Mouse (Mus musculus): ENCODE data around the gene Gba.

Gene Gba

DNA sequence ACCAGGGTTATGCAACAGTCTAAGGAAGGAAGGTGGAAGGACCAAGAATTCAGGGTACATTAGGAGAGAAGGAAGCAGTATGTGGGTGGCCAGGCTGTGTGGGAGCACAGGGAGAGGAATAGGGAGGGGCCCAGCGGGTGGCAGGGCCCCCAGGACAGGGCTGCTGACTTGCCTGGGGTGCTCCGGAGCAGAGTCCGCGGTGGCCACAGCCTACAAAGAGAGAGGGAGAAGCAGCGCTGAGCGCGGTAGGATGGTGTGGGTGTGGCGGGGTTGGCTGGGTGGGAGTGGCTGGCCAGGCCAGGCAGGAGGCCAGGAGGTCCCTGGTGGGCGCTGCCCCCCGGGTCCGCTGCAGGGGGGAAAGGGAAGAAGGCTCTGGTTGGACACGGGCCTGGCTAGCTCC is 35.8 kb downstream of the Gba start:
- in situ Hi-C loops (cut with MboI, MseI) = no loop called here

DNA sequence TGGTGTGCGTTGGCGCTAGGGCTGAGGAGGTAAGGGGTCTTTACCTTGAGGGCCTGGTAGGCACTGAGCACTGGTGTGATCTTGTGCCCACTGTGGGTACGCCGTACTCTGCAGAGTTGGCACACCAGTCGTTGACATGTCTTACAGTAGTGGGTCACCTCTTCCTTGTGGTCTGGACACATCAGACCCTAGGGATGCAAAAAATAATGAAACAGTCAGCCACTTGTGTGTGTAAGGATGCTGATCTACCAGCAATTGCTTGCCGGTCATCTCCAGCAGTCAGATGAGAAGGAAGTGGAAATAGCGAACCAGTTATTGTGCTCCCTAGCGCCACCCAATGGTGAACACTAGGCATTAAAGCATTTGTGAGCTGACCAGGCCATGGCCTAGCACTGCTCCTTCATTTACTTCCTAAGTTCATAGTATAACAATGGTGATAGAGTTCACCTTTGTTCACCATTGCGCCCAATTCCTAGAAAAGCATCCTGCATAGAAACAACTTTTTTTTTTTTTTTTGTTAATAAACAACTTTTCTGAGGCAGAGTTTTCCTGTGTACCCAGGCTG is 39.7 kb downstream of the Gba start:
- in situ Hi-C loops (cut with MboI, MseI) = no loop called here

DNA sequence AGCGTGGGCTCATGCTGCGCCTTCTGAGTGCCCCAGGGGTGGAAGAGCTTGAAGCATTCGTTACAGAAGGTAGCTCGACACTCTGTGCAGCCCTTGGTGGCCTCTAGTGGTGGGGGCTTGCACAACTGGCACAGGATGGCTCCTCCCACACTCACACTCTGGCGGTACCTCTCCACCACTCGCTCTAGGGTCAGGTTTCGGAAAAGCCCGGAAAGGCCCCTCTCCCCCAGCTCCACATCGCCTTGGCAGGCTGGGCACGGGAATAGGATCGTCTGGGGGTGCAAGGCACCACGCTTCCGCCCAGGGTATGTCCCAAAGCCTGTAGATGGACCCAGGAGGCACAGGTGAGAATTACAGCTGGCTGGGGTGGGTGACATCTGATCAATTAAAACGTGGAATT is 40.9 kb downstream of the Gba start:
- in situ Hi-C loops (cut with MboI, MseI) = no loop called here

DNA sequence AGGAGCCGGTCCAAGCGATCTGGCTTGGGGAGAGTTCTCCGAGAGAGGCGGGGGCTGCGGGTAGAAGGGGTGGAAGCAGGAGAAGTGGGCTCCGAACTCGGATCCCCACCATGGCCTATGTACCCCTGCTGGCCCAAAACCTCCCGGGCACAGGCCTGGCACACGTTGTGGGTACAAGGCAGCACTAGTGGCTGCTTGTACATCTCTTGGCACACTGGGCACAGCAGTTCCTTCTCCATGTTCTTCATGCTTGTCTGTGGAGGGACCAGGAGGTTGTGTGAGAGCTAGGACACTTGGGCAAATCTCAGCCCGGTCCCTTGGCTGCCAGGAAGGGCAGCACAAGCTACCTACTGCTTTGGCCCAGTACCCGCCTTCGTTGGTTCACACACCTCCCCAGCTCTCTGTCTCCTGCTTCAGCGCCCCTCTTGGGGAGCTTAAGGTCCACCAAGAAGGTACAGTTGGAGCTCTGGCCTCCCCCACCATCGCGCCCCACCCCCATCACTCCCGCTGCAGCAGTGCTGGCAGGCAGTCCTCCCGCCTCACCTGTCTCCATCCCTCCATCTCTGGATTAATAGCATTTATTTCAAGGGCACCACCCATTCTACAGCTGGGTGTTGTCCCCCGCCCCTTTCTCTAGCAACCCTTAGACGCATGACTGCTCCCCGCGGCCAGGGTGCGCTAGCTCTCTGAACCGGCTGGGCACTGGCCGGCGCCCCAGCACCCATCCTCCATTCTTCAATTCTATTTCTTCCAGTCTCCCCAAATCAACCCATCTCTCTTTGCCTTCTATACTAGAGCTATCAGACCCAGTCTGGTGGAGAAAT is 41.6 kb downstream of the Gba start:
- in situ Hi-C loops (cut with MboI, MseI) = no loop called here

DNA sequence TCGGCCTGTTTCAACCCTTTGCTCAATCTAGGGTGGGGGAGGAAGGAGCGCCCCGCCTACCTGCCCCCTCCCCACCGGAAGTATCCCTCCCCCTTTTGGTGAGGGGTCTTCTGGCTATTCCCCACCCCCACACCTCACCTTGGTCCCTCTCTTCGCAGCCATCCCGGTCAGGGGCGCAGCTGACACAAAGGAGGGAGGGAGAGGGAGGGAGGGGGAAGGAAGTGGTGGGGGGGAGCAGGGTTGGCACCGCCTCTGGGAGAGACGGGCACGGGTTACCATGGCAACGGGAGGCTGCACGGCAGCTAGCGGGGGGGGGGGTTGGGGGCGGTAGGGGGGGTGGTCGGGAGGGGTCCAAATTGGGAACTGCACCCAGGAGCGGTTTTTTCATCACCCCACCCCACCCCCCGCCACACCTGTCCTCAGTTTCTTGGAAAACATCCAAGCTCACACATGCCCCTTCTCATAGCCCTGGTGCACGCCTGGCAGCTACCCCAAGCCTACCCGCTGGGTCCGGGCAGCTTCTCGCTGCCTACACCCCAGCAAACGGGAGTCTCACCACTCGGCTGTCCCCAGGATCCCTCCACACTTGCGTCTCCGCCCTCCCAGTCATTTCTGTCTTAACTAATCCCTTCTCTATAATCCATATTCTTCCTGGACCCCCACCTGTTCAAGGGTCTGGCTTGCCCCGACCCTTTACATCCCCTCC is 42.4 kb downstream of the Gba start:
- in situ Hi-C loops (cut with MboI, MseI) = loop anchor here (5.0 kb wide), 1 partner anchor 37 kb away; the partner anchor contains the start of gene Efna1

DNA sequence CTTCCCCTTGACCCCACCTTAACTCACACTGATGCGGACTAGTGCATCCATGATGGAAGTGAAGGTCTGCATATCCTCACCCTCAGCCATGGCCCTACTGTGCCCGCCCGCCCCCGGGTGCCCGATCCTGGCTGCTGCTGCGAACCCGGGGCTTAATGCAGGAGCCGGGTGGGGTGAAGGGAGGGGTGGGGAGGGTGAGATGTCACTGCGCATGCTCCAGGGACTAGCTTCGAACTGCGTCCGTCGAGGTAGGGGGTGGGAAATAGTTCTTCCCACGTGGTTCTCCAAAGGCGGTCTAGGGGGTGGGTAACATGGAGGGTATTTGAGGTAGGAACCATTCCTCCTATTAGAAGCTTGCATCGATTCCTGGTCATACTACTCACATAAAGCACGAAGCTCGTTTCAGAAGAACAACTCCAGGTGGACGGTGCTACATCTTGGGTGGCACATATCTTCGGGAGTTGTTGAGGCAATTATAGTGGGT is 43.0 kb downstream of the Gba start, which contains the start of gene Krtcap2:
Gene Krtcap2, plus strand, starts transcription at position 279 of the 484 bp plus-strand sequence.
- in situ Hi-C loops (cut with MboI, MseI) = loop anchor here (5.0 kb wide), 1 partner anchor 37 kb away; the partner anchor contains the start of gene Efna1

DNA sequence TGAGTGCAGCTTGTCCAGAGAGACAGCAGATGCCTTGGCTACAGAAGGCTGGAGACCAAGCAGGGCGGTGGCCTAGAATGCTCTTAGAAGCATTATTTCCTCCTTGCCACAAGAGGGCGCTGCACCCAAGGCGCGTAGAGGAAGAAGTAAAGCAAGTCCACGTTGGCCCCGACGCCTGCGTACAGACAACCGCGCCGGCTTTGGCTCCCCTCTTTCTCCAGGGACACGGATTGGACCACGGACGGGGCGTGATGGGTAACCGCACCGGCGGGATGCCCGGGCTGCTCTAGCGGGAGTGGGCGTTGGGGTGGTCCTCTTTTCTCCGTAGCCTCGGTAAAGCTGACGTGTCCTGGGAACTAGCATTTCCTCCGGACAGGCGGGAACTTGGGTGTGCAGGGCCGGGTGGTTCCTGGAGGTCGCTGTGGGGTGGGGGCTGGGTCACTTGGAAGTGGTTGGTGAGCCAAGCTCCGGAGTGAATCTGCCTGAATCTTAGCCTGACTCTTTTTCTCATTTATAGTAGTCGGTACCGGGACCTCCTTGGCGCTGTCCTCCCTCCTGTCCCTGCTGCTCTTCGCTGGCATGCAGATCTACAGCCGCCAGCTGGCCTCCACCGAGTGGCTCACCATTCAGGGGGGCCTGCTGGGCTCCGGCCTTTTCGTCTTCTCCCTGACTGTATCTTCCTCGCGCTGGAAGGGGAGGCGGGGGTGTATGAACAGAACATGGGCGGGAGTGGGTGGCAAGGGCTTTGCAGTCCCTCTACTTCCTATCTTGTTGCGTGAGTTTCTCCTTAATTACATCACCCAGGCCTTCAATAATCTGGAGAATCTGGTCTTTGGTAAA is 43.8 kb downstream of the Gba start, which contains the start of gene Trim46:
Gene Trim46, minus strand, starts transcription at position 49 of the 840 bp plus-strand sequence.
- in situ Hi-C loops (cut with MboI, MseI) = loop anchor here (5.0 kb wide), 1 partner anchor 36 kb away; the partner anchor contains the start of gene Efna1

DNA sequence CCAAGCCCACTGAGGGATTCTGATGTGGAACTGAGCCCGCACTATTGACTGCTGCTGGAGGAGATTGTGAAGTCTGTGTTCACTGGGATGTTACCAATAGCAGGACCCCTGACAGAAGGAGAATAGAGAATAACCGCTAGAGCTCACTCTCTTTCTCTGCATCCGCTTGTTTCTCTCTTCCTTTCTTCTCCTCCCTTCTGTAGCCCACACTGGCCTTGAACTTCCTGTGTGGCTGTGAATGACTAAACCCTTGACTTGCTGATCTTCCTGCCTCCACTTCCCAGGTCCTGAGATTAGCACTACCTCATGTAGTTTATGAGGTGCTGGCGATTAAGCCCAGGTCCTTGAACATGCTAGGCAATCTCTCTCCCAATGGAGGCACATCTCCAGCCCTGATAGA is 44.7 kb downstream of the Gba start:
- in situ Hi-C loops (cut with MboI, MseI) = loop anchor here (5.0 kb wide), 1 partner anchor 35 kb away; the partner anchor contains the start of gene Efna1

DNA sequence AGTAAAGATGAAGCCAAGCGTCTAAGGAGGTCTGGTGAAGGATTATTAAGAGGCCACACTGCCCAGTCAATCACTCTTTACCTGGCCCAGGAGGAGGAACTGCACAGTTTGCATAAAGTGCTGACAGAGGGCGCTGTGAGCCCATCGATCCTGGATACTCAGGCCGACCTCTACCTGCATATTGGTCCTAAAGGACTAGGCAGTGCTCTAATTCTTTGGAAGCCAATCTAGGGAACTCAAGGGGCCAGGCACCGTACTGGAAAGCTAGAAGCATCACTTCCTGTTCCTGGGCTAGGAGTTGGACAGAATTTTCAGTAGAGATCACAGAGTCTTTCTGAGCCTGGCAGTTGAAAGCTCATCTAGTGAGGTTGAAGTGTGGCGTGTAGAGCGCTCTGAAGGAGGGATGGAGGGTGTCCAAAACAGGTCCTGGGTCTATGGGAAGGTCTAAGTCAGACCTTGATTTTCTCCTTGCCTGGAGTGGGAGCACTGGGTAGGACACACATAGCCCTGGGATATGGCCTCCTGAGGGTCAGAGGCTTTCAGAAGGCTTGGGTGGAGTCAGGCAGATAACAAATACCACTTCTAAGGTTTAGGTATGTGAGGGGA is 47.8 kb downstream of the Gba start:
- in situ Hi-C loops (cut with MboI, MseI) = no loop called here

DNA sequence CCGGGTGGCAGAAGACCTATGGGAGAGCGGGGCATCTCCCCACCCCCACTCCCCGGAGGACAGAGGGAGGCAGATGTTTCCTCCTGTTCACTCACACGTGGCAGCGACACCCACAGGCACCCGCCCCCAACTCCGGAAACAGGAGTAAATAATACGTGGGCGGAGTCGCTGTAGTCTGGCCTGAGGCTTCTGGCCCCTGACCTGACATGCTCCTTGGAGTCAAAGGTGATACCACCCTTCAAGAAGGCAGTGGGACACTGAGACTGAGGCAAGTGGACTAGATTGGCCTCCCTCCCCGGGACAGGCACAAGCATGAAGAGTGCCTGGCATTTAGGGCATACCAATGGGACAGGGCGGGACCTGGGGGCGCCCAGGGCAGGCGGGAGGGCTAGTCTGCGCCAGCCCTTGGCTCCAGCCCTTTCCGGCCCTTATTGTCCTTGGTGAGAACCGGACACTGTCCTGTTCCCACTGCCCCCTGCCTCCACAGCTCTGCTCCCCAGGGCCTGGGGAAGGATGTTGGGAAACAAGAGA is 48.7 kb downstream of the Gba start:
- in situ Hi-C loops (cut with MboI, MseI) = no loop called here

DNA sequence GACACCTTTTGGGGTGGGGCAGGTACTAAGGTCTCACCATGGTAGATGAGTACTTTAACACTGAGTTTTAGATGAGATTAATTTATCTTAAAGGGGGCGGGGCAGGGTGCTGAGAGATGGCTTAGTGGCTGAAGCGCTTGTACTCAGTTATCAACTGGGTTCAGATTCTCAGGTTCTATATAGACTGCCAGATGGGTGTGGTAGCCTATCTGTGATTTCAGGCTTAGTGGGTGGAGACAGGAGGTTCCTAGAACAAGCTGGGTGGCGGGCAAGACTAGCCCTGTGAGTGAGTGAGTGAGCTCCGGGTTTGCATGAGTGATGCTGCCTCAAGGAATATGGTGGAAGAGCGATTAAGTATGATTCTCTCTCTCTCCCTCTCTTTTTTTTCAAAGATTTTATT is 52.3 kb downstream of the Gba start:
- in situ Hi-C loops (cut with MboI, MseI) = no loop called here

DNA sequence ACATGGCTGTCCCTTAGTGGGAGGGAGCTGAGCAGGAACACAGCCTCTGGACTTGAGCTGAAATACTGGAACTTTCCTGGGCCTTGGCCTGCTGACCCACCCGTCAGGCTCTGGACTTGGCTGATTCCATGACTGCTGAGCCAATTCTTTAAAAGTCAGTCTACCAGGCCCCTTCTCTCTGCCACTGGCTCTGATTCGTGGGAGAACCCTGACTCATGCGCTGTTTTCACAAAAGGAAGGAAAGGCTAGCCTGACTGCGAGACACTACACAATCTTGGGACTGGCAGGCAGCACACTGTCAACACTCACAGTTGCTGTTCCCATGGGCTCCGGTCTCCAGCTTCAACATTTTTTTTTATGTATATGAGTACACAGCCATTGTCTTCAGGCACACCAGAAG is 53.4 kb downstream of the Gba start:
- in situ Hi-C loops (cut with MboI, MseI) = no loop called here

Data from T-helper 1 cell (primary cell).